Mouse (Mus musculus) G1E (cell line): ENCODE data around the gene Rnf5. TPM values are rescaled to one million over a fixed set of nuclear protein-coding genes. Genes with fewer than 3 reads are reported as not detected.

Experiments
- ATAC-seq: 2 replicates; pipeline ENCODE4 v1.8.0; 2016; ENCODE audit warnings: mild to moderate bottlenecking; ENCODE audit not compliant: insufficient number of reproducible peaks, poor library complexity, low FRiP score, severe bottlenecking; ENCODE audit errors: extremely low read depth
- DNase-seq: peaks from one replicate; pipeline ENCODE4 v3.0.0; 2012; ENCODE audit warnings: low spot score
- H3K27me3 ChIP-seq: 2 replicates; pipeline ENCODE4 v1.6.1; 2012; ENCODE audit warnings: mild to moderate bottlenecking, low read length, inconsistent platforms; ENCODE audit not compliant: insufficient read depth
- H3K36me3 ChIP-seq: replicated peaks from 2 replicates; pipeline ENCODE3; 2012; ENCODE audit warnings: mild to moderate bottlenecking, inconsistent platforms
- H3K4me1 ChIP-seq: 2 replicates; pipeline ENCODE4 v1.6.1; 2012; ENCODE audit warnings: low read depth, low read length, inconsistent platforms, mixed read lengths; ENCODE audit not compliant: insufficient read depth
- H3K4me3 ChIP-seq: 2 replicates; pipeline ENCODE4 v1.5.1; 2012; ENCODE audit warnings: low read depth, mild to moderate bottlenecking, inconsistent platforms, low read length, moderate library complexity, mixed read lengths
- H3K9me3 ChIP-seq: replicated peaks from 2 replicates; pipeline ENCODE4 v1.6.1; 2012; ENCODE audit warnings: inconsistent platforms
- CTCF ChIP-seq: IDR thresholded peaks from 2 replicates; pipeline ENCODE4 v1.5.1; 2012; ENCODE audit warnings: low read depth, low read length, inconsistent platforms, mixed read lengths
- GATA1 ChIP-seq: IDR thresholded peaks from 2 replicates; pipeline ENCODE4 v1.6.1; 2012; ENCODE audit warnings: borderline replicate concordance, low read length, inconsistent platforms, mixed read lengths
- GATA2 ChIP-seq: IDR thresholded peaks from 2 replicates; pipeline ENCODE4 v1.6.1; 2012; ENCODE audit warnings: low read depth, low read length, inconsistent platforms, borderline replicate concordance
- POLR2AphosphoS5 ChIP-seq: IDR thresholded peaks from 2 replicates; pipeline ENCODE4 v1.6.1; 2012; ENCODE audit warnings: low read depth, low read length, inconsistent platforms; ENCODE audit not compliant: insufficient replicate concordance
- TAL1 ChIP-seq: conservative IDR thresholded peaks from 2 replicates; pipeline ENCODE4 v1.6.1; 2012; ENCODE audit warnings: low read depth, low read length, inconsistent platforms, mixed read lengths
- polyA plus RNA-seq: library from polyadenylated mRNA; stranded (reverse); fragments of >175 nt; gene quantifications from 2 replicates; pipeline ENCODE4 v1.2.3, GENCODE M21; 2012
- total RNA-seq, 2 experiments: library from RNA; stranded (forward) in 1 of 2; stranded (reverse) in 1 of 2; fragments of 200-1000 nt in 1 of 2; fragments of >200 nt in 1 of 2; fragmentation: Nextera tagmentation in 1 of 2; gene quantifications; 2 replicates each; pipeline ENCODE4 v1.2.3; 2014 to 2017

Rnf5 gene
- total and polyA plus RNA-seq, 3 experiments: 17.4 to 92.0 (median 70.8) TPM

DNA sequence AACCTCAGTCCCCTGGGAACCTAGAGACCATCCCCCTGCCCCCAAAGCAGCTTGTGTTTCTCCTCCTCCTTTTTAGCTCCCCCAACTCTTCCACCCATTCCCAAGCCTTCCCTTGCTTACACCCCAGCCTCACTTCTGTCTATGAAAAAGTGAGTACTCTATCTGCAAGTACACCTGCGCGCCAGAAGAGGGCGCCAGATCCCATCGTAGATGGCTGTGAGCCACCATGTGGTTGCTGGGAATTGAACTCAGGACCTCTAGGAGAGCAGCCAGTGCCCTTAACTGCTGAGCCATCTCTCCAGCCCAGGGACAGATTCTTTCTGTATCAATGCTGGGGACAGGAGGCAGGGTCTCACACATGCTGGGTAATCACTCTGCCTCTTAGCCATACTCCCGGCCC is 31.6 kb downstream of the Rnf5 start:
- peaks cover 26% of the 10 kb centered on the region for H3K4me1 ChIP-seq
- DNase-seq: no peak
- peaks cover 61% of the 10 kb centered on the region for H3K27me3 ChIP-seq
- no peaks in the 10 kb centered on the region for H3K9me3 ChIP-seq
- H3K4me3 ChIP-seq: no peak overlapping the region
- no peak for ATAC-seq
- no peaks in the 10 kb centered on the region for H3K36me3 ChIP-seq
- TF ChIP-seq CTCF (peak; percentile 69; the same call in 1 of the 2 replicates), GATA1 (no peak)

DNA sequence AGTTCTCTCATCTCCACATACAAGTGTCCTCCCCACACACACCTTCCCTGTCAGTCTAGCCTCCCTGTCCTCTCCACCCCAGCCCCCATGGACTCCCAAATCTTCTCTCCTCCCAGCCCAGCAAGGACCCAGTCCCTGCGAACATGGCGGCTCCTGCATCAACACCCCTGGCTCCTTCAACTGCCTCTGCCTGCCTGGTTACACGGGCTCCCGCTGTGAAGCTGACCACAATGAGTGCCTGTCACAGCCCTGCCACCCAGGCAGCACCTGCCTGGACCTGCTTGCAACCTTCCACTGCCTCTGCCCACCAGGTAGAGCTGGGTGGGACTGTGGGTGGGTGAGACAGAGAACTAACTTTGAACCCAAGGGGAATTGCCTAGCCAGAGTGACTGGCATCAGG is 33.6 kb downstream of the Rnf5 start:
- ATAC-seq: no peak

DNA sequence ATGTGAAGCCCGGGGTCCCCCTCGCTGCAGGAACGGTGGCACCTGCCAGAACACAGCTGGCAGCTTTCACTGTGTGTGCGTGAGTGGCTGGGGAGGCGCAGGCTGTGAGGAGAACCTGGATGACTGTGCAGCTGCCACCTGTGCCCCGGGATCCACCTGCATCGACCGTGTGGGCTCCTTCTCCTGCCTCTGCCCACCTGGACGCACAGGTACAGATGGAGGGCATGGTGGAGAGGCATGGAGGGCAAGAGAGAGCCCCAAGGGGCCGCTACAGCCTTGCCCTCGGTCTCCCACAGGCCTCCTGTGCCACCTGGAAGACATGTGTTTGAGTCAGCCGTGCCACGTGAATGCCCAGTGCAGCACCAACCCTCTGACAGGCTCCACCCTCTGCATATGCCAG is 35.1 kb downstream of the Rnf5 start:
- no peaks in the 10 kb centered on the region for H3K36me3 ChIP-seq
- peaks cover 63% of the 10 kb centered on the region for H3K27me3 ChIP-seq
- no peak for DNase-seq
- no peaks in the 10 kb centered on the region for H3K9me3 ChIP-seq
- no peak for ATAC-seq
- H3K4me1 ChIP-seq: peaks cover 22% of the 10 kb centered on the region
- no peak for TF ChIP-seq TAL1
- no peak for TF ChIP-seq GATA1
- no peak for TF ChIP-seq CTCF
- TF ChIP-seq POLR2AphosphoS5: no peak
- TF ChIP-seq GATA2: no peak
- no peak overlapping the region for H3K4me3 ChIP-seq

More for the DNA sequence above, 33.6 kb downstream of the Rnf5 start:
- Histone ChIP-seq H3K4me3 (no peak overlapping the region), H3K4me1 (peaks cover 20% of the 10 kb centered on the region), H3K36me3 (no peaks in the 10 kb centered on the region), H3K9me3 (no peaks in the 10 kb centered on the region), H3K27me3 (peaks cover 64% of the 10 kb centered on the region)
- TF ChIP-seq GATA1: no peak
- TF ChIP-seq CTCF: no peak
- TF ChIP-seq POLR2AphosphoS5: no peak
- TF ChIP-seq GATA2: no peak
- no peak for DNase-seq

DNA sequence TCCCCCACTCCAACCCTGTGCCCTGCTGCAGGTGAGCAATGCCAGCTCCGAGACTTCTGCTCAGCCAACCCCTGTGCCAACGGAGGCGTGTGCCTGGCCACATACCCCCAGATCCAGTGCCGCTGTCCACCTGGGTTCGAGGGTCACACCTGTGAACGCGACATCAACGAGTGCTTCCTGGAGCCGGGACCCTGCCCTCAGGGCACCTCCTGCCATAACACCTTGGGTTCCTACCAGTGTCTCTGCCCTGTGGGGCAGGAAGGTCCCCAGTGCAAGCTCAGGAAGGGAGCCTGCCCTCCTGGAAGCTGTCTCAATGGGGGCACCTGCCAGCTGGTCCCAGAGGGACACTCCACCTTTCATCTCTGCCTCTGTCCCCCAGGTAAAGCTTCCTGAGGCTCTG is 36.2 kb downstream of the Rnf5 start:
- TF ChIP-seq CTCF (no peak), POLR2AphosphoS5 (no peak), TAL1 (no peak), GATA1 (no peak), GATA2 (no peak)
- peaks cover 16% of the 10 kb centered on the region for H3K4me1 ChIP-seq
- ATAC-seq: no peak
- H3K9me3 ChIP-seq: no peaks in the 10 kb centered on the region
- H3K27me3 ChIP-seq: peaks cover 58% of the 10 kb centered on the region
- no peak for DNase-seq
- H3K4me3 ChIP-seq: no peak overlapping the region
- no peaks in the 10 kb centered on the region for H3K36me3 ChIP-seq

DNA sequence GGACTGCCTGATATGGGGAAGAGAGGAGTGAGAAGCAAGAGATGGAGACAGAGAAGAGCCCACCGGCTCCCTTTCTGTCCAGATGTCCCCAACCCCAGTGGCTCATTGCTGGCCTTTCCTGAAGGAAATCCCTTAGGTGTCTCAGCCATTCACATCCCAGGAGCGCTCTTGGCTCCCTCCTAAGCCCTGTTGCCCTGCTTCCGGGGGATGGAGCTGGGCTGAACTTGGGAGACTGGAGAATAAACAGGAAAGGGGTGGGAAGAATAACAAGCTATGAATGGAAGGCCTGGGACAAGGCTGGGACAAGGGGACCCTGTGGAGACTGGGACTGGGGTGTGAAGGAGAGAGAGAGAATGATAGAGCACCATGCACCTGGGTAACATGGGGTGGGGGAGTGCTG is 38.7 kb downstream of the Rnf5 start:
- no peak for DNase-seq
- no peak overlapping the region for H3K4me3 ChIP-seq
- H3K4me1 ChIP-seq: peaks cover 11% of the 10 kb centered on the region
- ATAC-seq: no peak
- no peaks in the 10 kb centered on the region for H3K36me3 ChIP-seq
- TF ChIP-seq POLR2AphosphoS5 (no peak), TAL1 (no peak), CTCF (no peak), GATA2 (no peak), GATA1 (no peak)
- H3K9me3 ChIP-seq: no peaks in the 10 kb centered on the region
- H3K27me3 ChIP-seq: peaks cover 51% of the 10 kb centered on the region

DNA sequence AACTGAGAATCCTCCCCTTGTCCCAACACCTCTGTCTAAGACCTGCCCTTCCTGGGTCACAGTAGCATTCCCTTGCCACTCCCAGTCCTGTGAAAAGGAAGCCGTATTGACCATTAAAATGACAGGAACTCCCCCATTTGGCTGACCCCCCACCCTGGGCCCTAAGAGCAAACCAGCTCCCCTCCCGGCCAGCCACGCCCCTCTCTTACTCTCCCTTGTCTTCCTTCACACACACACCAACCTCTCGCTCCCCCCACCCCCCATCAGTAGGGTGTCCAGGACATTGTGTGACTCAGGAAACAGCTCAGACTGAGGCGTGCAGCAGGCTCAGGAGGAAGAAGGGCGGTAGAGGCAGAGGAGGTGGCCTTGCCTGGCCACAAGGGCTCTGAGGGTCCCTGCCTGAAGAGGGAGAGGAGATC is 39.5 kb downstream of the Rnf5 start, which contains the start of gene Notch4:
Gene Notch4 (plus strand): TSS at position 266 of the 419 bp plus-strand sequence.
- Histone ChIP-seq H3K36me3 (no peaks in the 10 kb centered on the region), H3K27me3 (peaks cover 51% of the 10 kb centered on the region), H3K4me1 (peaks cover 11% of the 10 kb centered on the region), H3K4me3 (no peak within 1 kb of the TSS), H3K9me3 (no peaks in the 10 kb centered on the region)
- TF ChIP-seq GATA2 (no peak), TAL1 (no peak), GATA1 (no peak), POLR2AphosphoS5 (no peak)
- ATAC-seq: no peak
- DNase-seq: no peak

DNA sequence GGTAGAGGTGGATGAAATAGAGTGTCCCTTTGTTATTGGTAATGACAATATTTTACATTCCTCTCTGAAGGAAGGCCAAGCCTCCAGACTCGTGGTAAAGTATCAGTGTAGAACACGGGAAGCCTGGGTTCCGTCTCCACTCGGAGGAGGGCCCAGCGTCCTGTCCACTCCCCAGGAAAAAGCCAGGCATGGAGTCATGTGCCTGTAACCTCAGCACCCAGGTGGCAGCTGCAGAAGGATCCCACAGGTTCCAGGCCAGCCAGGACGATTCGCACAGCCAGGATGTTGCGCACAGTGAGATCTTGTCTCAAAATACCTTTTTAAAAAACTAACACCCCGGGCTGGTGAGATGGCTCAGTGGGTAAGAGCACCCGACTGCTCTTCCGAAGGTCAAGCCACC is 40.1 kb downstream of the Rnf5 start:
- no peak overlapping the region for H3K4me3 ChIP-seq
- no peaks in the 10 kb centered on the region for H3K9me3 ChIP-seq
- no peak for ATAC-seq
- H3K36me3 ChIP-seq: no peaks in the 10 kb centered on the region
- DNase-seq: no peak
- H3K4me1 ChIP-seq: peaks cover 11% of the 10 kb centered on the region
- H3K27me3 ChIP-seq: peaks cover 47% of the 10 kb centered on the region
- TF ChIP-seq CTCF (no peak), TAL1 (no peak), GATA1 (no peak)
